Mouse (Mus musculus): Measurements from ENCODE around the gene Rab4a. TPM values are rescaled to one million over a fixed set of nuclear protein-coding genes. Genes with fewer than 3 reads are reported as not detected.
A peak's percentile ranks its signal among the peaks of the same experiment; 100 is the strongest.

Gene Rab4a
- polyA plus RNA-seq, 1 experiment from 2014 or later, result 27.0 TPM

- no peak for TF ChIP-seq EP300 (optimal IDR thresholded peaks at IDR 0.05)
- TF ChIP-seq CTCF (IDR thresholded peaks at IDR 0.05; ENCODE audit: low read depth), result no peak
- H3K36me3 ChIP-seq (ENCODE audit: control insufficient read depth, insufficient read depth, low read length), result no peaks in the 10 kb centered on the region
- no peak for DNase-seq (ENCODE audit: low spot score)
- H3K27ac ChIP-seq (replicated peaks), result no peak overlapping the region
- no peak for ATAC-seq (ENCODE audit: low FRiP score, low TSS enrichment)
- WGBS, result 61% methylated on average over 16 of the region's 16 CpGs
- no peaks in the 10 kb centered on the region for H3K4me1 ChIP-seq (replicated peaks; ENCODE audit: control insufficient read depth, insufficient read depth)
- H3K9me3 ChIP-seq (ENCODE audit: control insufficient read depth, low read length), result no peaks in the 10 kb centered on the region
- no peak overlapping the region for H3K4me3 ChIP-seq (ENCODE audit: low read depth, low read length)
- H3K4me2 ChIP-seq (replicated peaks; ENCODE audit: low read depth), result no peak overlapping the region
- H3K9ac ChIP-seq (ENCODE audit: low read length), result no peak overlapping the region
- no peaks in the 10 kb centered on the region for H3K27me3 ChIP-seq (ENCODE audit: control insufficient read depth, insufficient read depth, low read length)
Observed at GRCm38 (mm10) chr8:123791101-123791844, 14.5 kb upstream of the Rab4a start.

GRCm38 (mm10) chr8:123791845-123792225 lies 13.9 kb upstream of the Rab4a start:
- no peak overlapping the region for H3K27ac ChIP-seq (replicated peaks)
- H3K9ac ChIP-seq (ENCODE audit: low read length), result no peak overlapping the region
- WGBS, result 84% methylated on average over 7 of the region's 7 CpGs
- no peak overlapping the region for H3K4me2 ChIP-seq (replicated peaks; ENCODE audit: low read depth)
- TF ChIP-seq EP300 (optimal IDR thresholded peaks at IDR 0.05) (no peak), CTCF (IDR thresholded peaks at IDR 0.05; ENCODE audit: low read depth) (no peak)
- ATAC-seq (ENCODE audit: low FRiP score, low TSS enrichment) (no peak), DNase-seq (ENCODE audit: low spot score) (no peak)
- H3K27me3 ChIP-seq (ENCODE audit: control insufficient read depth, insufficient read depth, low read length), result no peaks in the 10 kb centered on the region
- no peak overlapping the region for H3K4me3 ChIP-seq (ENCODE audit: low read depth, low read length)
- no peaks in the 10 kb centered on the region for H3K4me1 ChIP-seq (replicated peaks; ENCODE audit: control insufficient read depth, insufficient read depth)
- no peaks in the 10 kb centered on the region for H3K36me3 ChIP-seq (ENCODE audit: control insufficient read depth, insufficient read depth, low read length)
- H3K9me3 ChIP-seq (ENCODE audit: control insufficient read depth, low read length), result no peaks in the 10 kb centered on the region

GRCm38 (mm10) chr8:123793900-123794299 lies 11.9 kb upstream of the Rab4a start:
- peak overlapping the region; percentile 24; the same call in 1 of the 2 replicates for H3K27ac ChIP-seq (replicated peaks)

GRCm38 (mm10) chr8:123794766-123795165 lies 11.0 kb upstream of the Rab4a start:
- Histone ChIP-seq H3K4me2 (replicated peaks; ENCODE audit: low read depth) (no peak overlapping the region), H3K9ac (ENCODE audit: low read length) (no peak overlapping the region), H3K4me3 (ENCODE audit: low read depth, low read length) (no peak overlapping the region), H3K27me3 (ENCODE audit: control insufficient read depth, insufficient read depth, low read length) (no peaks in the 10 kb centered on the region), H3K9me3 (ENCODE audit: control insufficient read depth, low read length) (no peaks in the 10 kb centered on the region), H3K27ac (replicated peaks) (no peak overlapping the region), H3K4me1 (replicated peaks; ENCODE audit: control insufficient read depth, insufficient read depth) (no peaks in the 10 kb centered on the region), H3K36me3 (ENCODE audit: control insufficient read depth, insufficient read depth, low read length) (no peaks in the 10 kb centered on the region)
- 62% methylated on average over 4 of the region's 4 CpGs for WGBS
- peak; percentile 34 for DNase-seq (ENCODE audit: low spot score)
- no peak for TF ChIP-seq CTCF (IDR thresholded peaks at IDR 0.05; ENCODE audit: low read depth)
- TF ChIP-seq EP300 (optimal IDR thresholded peaks at IDR 0.05), result no peak
- 0 out of 2 replicates have a peak, but pooled peaks have one; percentile 28 for ATAC-seq (ENCODE audit: low FRiP score, low TSS enrichment)

More at GRCm38 (mm10) chr8:123793900-123794299, 11.9 kb upstream of the Rab4a start:
- no peak for TF ChIP-seq CTCF (IDR thresholded peaks at IDR 0.05; ENCODE audit: low read depth)
- TF ChIP-seq EP300 (optimal IDR thresholded peaks at IDR 0.05), result no peak
- Histone ChIP-seq H3K4me2 (replicated peaks; ENCODE audit: low read depth) (no peak overlapping the region), H3K36me3 (ENCODE audit: control insufficient read depth, insufficient read depth, low read length) (no peaks in the 10 kb centered on the region), H3K9me3 (ENCODE audit: control insufficient read depth, low read length) (no peaks in the 10 kb centered on the region), H3K27me3 (ENCODE audit: control insufficient read depth, insufficient read depth, low read length) (no peaks in the 10 kb centered on the region), H3K4me1 (replicated peaks; ENCODE audit: control insufficient read depth, insufficient read depth) (no peaks in the 10 kb centered on the region), H3K9ac (ENCODE audit: low read length) (no peak overlapping the region), H3K4me3 (ENCODE audit: low read depth, low read length) (no peak overlapping the region)
- WGBS, result 7% methylated on average over 10 of the region's 10 CpGs
- ATAC-seq (ENCODE audit: low FRiP score, low TSS enrichment), result no peak
- DNase-seq (ENCODE audit: low spot score), result peak; percentile 40

- H3K27ac ChIP-seq (replicated peaks), result no peak overlapping the region
Observed at GRCm38 (mm10) chr8:123796758-123797157, 9.0 kb upstream of the Rab4a start.

GRCm38 (mm10) chr8:123797928-123798327 lies 7.9 kb upstream of the Rab4a start:
- no peaks in the 10 kb centered on the region for H3K36me3 ChIP-seq (ENCODE audit: control insufficient read depth, insufficient read depth, low read length)
- no peak overlapping the region for H3K27ac ChIP-seq (replicated peaks)
- no peak for DNase-seq (ENCODE audit: low spot score)
- H3K9me3 ChIP-seq (ENCODE audit: control insufficient read depth, low read length), result no peaks in the 10 kb centered on the region
- ATAC-seq (ENCODE audit: low FRiP score, low TSS enrichment), result no peak
- H3K27me3 ChIP-seq (ENCODE audit: control insufficient read depth, insufficient read depth, low read length), result no peaks in the 10 kb centered on the region
- no peaks in the 10 kb centered on the region for H3K4me1 ChIP-seq (replicated peaks; ENCODE audit: control insufficient read depth, insufficient read depth)
- WGBS, result 85% methylated on average over 15 of the region's 15 CpGs
- no peak overlapping the region for H3K4me2 ChIP-seq (replicated peaks; ENCODE audit: low read depth)
- H3K9ac ChIP-seq (ENCODE audit: low read length), result no peak overlapping the region
- TF ChIP-seq EP300 (optimal IDR thresholded peaks at IDR 0.05) (no peak), CTCF (IDR thresholded peaks at IDR 0.05; ENCODE audit: low read depth) (no peak)
- no peak overlapping the region for H3K4me3 ChIP-seq (ENCODE audit: low read depth, low read length)

More at GRCm38 (mm10) chr8:123796758-123797157, 9.0 kb upstream of the Rab4a start:
- DNase-seq (ENCODE audit: low spot score) (peak; percentile 58), ATAC-seq (ENCODE audit: low FRiP score, low TSS enrichment) (peak; percentile 53; the same call in 1 of the 2 replicates)
- H3K9ac ChIP-seq (ENCODE audit: low read length), result no peak overlapping the region
- TF ChIP-seq CTCF (IDR thresholded peaks at IDR 0.05; ENCODE audit: low read depth) (no peak), EP300 (optimal IDR thresholded peaks at IDR 0.05) (no peak)
- H3K4me1 ChIP-seq (replicated peaks; ENCODE audit: control insufficient read depth, insufficient read depth), result no peaks in the 10 kb centered on the region
- H3K4me2 ChIP-seq (replicated peaks; ENCODE audit: low read depth), result no peak overlapping the region
- H3K27me3 ChIP-seq (ENCODE audit: control insufficient read depth, insufficient read depth, low read length), result no peaks in the 10 kb centered on the region
- no peaks in the 10 kb centered on the region for H3K9me3 ChIP-seq (ENCODE audit: control insufficient read depth, low read length)
- H3K36me3 ChIP-seq (ENCODE audit: control insufficient read depth, insufficient read depth, low read length), result no peaks in the 10 kb centered on the region
- H3K4me3 ChIP-seq (ENCODE audit: low read depth, low read length), result no peak overlapping the region
- 46% methylated on average over 4 of the region's 4 CpGs for WGBS
